In the genomic region with DNA sequence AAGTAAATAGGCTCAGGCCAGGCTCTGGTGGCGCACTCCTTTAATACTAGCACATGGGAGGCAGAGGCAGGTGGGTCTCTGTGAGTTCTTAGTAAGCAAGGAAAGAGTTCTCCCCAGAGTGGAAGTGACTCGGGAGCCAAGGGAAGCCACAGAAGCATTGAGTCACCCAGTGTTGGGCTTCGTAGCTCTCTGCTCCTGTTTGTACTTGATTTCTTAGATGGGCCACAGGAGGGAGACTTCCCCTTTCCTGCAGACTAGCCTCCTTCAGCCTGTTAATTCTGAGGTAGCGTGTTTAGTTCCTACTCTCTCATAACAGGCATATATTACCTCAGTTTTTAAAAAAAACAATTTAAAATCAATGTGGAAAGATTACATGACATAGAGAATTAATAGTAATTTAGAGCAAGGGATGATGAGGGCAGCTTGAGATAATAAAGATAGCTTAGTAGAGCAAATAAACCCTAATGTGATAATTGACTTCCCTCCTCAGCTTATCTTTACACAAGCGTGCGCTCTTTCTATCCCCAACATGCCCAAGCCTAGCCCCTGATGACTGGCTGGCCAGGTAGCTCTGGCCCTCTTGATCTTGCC, we compare ENCODE assay signal across 1 mouse cellular context.
A peak's percentile ranks its signal among the peaks of the same experiment; 100 is the strongest.
TF ChIP-seq lines count a peak whose summit lies in the region.

No protein-coding gene starts in this region.

TF ChIP-seq in CH12.LX, 34 proteins besides CTCF, POLR2A, EP300 and RAD21:
- TF ChIP-seq SMC3 (IDR thresholded peaks at IDR 0.05; ENCODE audit: low read depth, low read length) (0 out of 2 replicates have a peak, but pooled peaks have one; percentile 23), TCF12 (IDR thresholded peaks at IDR 0.05; ENCODE audit: low read depth, low read length) (no peak), JUN (IDR thresholded peaks at IDR 0.05; ENCODE audit: insufficient read depth, low read depth, low read length) (no peak), CHD2 (IDR thresholded peaks at IDR 0.05; ENCODE audit: low read length) (no peak), NELFE (IDR thresholded peaks at IDR 0.05; ENCODE audit: low read depth, low read length) (no peak)
